Mouse (Mus musculus) kidney, adult 2 months (tissue): Measurements from ENCODE around the gene Il18rap.

Source experiments
- CTCF ChIP-seq: fragments of 200-500 bp; conservative IDR thresholded peaks from 2 replicates; pipeline ENCODE4 v1.5.1; 2011; ENCODE audit warnings: low read depth, mild to moderate bottlenecking, control low read depth, low read length, moderate library complexity, mixed read lengths; ENCODE audit not compliant: insufficient read depth, insufficient read length
- POLR2A ChIP-seq: fragments of 200-500 bp; IDR thresholded peaks from one replicate; pipeline ENCODE4 v1.6.1; 2011; ENCODE audit warnings: low read depth, low read length, control low read depth

GRCm38 (mm10) chr1:40600394-40601327, 85.5 kb downstream of the Il18rap start:
- TF ChIP-seq CTCF (no peak), POLR2A (no peak)
